Mouse (Mus musculus) right cerebral cortex, postnatal 4 days (tissue): ENCODE results near the gene Ror1.

Source experiments
- DNase-seq: peaks from one replicate; pipeline ENCODE4 v3.0.0-alpha.2; 2022

The Ror1 gene

DNA sequence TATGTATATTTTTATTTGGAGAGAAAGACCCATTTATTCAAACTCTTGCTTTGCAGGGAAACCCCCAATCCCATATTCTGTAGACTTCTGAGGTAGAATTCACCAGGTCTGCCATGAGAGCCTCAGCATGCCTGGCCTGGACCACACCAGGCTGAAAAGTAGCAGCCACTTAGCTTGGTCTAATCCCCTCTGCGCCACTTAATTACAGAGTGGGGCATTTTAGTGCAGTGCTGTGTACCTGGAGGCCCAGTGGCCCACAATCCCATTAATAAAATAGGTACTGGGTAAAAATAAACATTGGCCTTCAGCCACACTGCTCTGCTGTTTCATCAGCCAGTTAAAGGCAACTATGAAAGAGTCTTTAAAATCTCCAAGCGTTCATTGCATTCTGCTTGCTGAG lies 239.6 kb downstream of the Ror1 start:
- DNase-seq: no peak

DNA sequence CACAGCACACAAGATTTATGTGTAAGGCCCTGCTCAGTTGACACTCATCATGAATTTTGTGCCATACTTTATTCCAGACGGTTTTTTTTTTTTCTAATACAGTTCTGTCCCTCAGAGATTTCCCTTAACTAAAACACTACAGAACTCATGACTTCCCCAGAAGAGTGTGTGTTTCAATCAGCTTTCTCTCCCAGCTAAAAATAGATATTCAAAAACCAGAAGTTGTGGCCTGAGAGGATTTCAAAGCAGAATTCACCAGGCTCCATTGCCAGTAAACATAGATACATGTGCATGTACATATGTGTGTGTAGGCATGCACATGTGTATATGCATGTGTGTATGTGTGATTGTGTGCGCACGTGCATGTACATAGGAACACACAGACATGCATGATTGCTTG lies 252.2 kb downstream of the Ror1 start:
- DNase-seq: no peak

GRCm38 (mm10) chr4:100350106-100350795 lies 254.7 kb downstream of the Ror1 start:
- no peak for DNase-seq

GRCm38 (mm10) chr4:100351797-100352290 lies 256.3 kb downstream of the Ror1 start:
- no peak for DNase-seq

GRCm38 (mm10) chr4:100355566-100355965 lies 260.0 kb downstream of the Ror1 start:
- peak; percentile 8 for DNase-seq

DNA sequence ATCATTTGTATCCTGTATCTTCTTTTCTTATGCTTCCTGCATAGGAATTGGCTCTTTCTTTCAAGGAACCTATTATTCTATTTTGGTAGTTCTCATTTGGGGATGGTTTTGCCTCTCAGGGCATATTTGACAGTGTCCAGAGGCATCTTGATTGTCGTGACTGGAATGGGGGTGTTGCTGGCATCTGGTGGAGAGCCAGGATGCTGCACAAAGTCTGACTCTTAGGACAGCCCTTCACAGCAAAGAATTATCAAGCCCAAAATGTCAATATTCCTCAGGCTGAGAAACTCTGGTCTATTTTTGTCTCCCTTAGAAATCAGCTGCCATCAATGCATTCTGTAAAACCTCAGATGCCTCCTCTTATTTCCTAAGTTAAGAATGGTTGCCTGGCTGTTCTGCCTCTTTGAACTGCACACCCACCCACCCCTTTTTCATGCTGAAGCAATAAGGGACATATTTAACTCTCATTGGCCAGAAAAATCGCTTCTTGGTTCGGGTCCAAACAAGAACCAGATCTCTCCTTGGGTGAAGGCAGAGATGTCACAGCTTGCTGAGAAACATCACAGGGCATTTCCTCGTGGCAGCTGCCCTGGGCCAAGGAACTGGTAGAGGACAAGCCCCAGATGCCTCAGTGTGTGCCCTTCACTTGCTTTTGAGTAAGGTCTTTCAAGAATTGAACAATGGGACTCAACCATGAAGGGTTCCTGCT lies 262.4 kb downstream of the Ror1 start:
- DNase-seq: no peak

- DNase-seq: no peak
Observed at GRCm38 (mm10) chr4:100363666-100364065, 268.1 kb downstream of the Ror1 start.

DNA sequence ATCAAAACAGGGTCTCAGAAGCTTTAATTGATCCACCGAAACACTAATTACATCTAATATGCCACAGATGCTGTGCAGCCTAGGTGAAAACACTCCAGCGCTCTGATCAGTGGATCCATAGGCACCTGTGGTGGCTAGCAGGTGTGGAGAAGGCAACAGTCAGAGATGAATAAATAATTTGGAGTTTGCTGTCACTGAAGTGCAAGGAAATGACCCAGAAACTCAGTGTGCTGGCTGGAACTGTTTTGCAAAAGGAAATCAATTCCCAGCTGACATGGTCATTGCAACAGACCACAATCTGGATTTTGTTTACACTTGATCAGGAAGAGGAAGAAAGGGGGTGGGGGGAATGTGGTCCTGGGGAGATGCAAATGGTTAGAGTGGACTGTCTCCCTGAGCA lies 273.1 kb downstream of the Ror1 start:
- DNase-seq: no peak

DNA sequence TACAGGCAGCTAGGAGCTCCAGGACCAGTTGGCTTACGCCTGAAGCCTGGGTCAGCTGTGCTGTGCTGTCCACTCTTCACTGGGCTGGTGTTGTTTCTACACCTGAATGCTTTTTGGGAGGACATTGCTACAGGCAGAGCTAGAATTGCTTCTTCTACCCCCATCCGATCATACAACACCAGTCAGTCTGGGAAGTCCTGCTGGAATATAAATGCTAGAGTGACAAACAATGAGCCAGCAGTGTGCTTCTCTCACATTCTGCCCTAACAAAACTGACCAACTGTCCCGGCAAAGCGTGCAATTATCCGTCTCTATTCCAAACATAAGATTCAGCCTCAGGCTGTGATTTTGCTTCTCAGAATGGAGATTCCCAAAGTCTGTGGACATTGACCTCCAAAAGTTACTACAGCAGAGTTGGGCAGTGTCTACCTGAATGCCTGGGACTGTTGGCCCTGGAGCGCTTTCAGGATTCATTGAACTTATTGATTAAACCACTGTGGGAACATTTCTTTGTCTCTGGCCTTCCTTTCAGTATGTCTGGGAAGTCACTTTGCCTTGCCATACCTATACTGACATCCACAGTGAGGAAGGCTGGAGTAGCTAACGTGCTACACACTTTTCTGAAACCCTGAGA lies 274.1 kb downstream of the Ror1 start:
- no peak for DNase-seq

GRCm38 (mm10) chr4:100372806-100373205 lies 277.2 kb downstream of the Ror1 start:
- DNase-seq: no peak

DNA sequence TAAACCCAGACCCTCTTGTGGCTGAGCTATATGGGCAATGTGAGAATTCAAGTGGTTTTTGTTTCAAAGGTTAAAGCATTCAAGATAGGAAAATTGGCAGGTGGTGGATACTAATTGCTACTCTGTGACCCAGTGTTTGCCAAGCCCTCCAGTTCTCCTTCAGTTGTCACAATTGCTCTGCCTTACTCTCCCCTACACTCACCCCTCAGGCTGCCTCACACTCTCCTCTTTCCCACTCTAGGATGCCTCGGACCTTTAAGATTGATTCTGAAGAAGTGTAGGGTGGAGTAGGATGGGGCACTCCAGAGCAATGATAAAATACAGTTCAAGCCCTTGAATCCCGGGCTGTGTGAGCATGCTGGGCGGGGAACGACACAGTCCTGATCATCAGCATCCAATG lies 278.2 kb downstream of the Ror1 start:
- DNase-seq: no peak

DNA sequence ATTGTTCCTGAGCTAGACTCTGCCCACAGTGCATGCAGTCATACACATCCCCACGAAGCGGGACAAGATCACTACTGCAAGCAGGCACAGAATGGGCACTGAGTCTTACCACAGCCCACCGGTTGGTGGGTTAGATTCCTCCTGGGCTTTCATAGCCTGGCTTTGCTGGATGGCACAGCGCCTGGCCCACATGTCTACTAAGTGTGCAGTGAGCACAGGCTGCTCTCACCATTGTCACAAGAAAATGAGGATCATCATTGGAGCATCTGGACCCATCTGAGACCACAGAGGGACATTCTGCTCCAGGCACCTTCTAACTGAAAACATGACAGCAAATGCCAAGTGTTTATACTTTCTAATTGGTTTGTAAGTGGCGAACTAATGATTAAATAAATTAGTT lies 279.7 kb downstream of the Ror1 start:
- DNase-seq: no peak

- DNase-seq: no peak
Observed at GRCm38 (mm10) chr4:100376163-100376562, 280.6 kb downstream of the Ror1 start.

GRCm38 (mm10) chr4:100377231-100377630 lies 281.6 kb downstream of the Ror1 start:
- DNase-seq: no peak

DNA sequence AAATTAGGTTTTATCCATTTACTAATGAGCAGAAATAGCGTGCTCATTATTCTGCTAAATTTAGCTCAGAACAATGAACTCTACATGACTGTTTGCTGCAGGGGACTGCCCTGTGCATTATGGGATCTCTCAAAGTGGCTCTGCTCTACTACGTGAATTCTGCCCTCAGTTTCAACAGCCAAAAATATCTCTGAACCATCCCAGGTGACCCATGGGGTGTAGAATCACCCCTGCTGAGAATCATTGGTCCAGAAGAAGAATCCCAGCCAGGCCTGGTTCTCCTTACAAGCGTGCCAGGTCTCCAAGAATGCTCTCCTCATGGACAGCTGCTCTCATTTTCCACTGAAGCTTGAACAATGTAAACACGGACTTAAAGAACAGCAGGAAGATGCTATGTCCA lies 282.4 kb downstream of the Ror1 start:
- no peak for DNase-seq

GRCm38 (mm10) chr4:100381760-100382159 lies 286.2 kb downstream of the Ror1 start:
- no peak for DNase-seq

GRCm38 (mm10) chr4:100386272-100386988 lies 290.8 kb downstream of the Ror1 start:
- DNase-seq: no peak

DNA sequence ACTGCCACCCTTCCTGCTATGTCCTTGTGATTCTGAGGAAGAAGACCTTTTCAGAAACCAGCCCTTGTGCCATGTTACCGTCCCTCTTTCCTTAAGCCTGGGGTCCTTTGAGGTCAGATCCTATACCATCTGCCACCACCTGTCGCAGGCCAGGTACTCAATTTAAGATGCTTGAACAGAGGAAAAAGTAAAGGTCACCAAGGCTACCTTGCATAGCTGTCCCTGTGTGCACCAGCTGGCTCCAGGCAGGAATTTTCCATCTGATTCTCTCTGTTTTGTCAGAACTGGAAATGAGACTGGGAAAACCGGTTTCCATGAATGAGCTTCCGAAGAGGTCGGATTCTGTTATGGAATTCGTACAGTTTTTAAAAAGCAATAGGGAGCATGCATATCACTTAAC lies 294.8 kb downstream of the Ror1 start:
- no peak for DNase-seq

DNA sequence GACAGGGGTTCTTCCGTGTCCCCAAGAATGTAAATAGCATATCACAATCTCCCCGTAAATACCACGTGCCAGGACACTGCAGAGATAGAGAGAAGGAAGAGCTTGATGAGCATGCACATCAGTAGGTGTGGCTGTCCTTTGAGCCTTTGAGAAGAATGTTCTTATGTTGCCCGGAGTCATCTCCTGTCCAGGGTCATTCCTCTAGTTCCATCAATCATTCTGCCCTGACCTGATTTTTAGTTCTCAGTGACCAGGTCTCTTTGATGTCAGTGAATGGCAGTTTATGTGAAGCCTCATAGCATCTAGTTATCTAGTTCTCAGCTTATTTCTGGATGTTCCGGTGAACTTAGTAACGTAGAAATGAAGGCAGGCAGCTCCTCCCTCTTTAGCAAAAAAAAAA lies 295.4 kb downstream of the Ror1 start:
- no peak for DNase-seq

DNA sequence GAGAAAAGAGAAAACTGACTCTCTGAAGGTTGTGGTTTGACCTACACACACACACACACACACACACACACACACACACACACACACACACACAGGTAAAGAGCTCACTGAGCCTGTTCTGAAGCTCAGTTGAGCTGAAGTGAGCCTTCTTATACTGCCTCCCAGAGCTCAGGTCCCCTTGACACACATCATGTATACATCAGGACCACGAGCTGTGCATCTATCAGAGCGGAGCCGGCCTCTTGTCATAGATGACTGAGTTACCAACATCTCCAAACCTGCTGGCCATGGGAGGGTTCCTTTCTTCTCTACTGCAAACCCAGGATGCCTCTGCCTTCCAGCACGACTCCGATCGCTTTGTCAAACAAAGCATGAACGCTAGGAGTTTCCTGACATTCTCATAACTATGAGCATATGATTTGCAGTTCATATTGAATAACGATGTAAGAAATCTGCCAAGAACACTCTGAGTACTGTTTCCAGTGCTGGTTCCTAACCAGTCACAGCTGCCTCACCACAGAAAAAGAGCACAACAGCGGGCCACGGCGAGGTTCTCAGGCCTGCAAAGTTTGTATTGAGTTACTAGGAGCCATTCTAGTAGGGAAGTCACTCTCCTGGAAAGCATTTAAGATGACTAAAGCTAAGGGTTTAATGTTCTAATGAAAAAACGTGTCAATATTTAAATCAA lies 297.9 kb downstream of the Ror1 start:
- DNase-seq: no peak

DNA sequence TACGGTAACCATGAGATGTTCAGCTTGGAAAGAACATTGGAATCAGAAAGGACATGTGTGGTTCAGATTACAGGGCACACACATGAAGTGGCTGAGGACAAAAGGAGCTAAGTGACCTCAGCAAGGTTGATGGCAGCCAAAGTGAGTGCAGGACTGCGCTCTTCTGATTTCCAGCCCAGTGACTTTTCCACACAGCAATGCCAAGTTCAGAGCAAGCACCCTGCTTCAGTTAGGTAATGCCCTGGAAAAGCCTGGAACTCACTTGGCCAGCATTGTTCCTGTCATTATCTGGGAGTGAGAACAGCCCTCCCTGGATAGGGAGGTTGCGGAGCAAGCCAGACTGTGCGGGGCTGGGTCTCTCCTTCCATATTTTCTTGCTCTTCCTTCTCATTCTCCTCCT lies 299.8 kb downstream of the Ror1 start:
- no peak for DNase-seq

DNA sequence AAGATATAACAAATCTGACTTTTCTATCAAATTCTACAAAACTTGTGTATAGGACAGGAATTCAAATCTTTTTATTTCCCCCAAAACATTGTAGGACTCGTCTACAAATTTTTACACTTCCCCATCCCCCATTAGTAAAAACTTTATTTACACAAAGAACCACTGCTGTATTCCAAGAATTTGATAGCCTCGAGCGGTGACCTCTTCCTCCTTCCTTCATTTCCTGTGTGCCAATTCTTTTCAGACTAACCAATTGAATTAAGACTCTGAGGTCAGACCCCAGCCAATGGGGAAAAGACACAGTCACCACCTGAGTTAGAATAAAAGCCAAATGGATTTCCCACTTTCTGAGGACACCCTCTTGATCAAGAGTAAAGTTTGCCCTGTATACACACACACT lies 302.5 kb downstream of the Ror1 start:
- no peak for DNase-seq

GRCm38 (mm10) chr4:100401078-100401477 lies 305.5 kb downstream of the Ror1 start:
- no peak for DNase-seq
